9 mouse cellular contexts compared by ENCODE assay signal in genomic region chr3:134302681-134303491, GRCm38 (mm10).
DNase-seq lines count a peak whose midpoint lies in the region; ATAC-seq and TF ChIP-seq lines count a peak whose summit lies in the region.
"Had no signal": no experiment of that assay in that cellular context is flagged by ENCODE, and none has a peak within 500 bp of the region (broad histone marks: within the 10 kb centered on the region; RNA-seq: fewer than 3 reads in every experiment).

No protein-coding gene starts in this region.

- peak; percentile 88 for ATAC-seq in hindbrain, postnatal 0 days
- peak; percentile 73 for ATAC-seq in midbrain, postnatal 0 days (ENCODE audit: low FRiP score)

- H3K27ac ChIP-seq in forebrain, embryonic 10.5 days: peak overlapping the region; percentile 84
- peak overlapping the region; percentile 74 for H3K27ac ChIP-seq in hindbrain, postnatal 0 days
- H3K27ac ChIP-seq in midbrain, postnatal 0 days (ENCODE audit: low read depth, low read length): peak overlapping the region; percentile 73
- H3K27ac ChIP-seq: liver, embryonic 15.5 days had no signal

- no peaks in the 10 kb centered on the region for H3K9me3 ChIP-seq in forebrain, embryonic 10.5 days
- H3K9me3 ChIP-seq in hindbrain, postnatal 0 days (ENCODE audit: low read length): no peaks in the 10 kb centered on the region
- H3K9me3 ChIP-seq in midbrain, postnatal 0 days (ENCODE audit: low read length): no peaks in the 10 kb centered on the region
- H3K9me3 ChIP-seq: liver, embryonic 15.5 days had no signal

- H3K4me2 ChIP-seq in hindbrain, postnatal 0 days (ENCODE audit: low read depth, low read length): peak overlapping the region; percentile 59
- H3K4me2 ChIP-seq in midbrain, postnatal 0 days (ENCODE audit: low read depth, low read length, poor library complexity, severe bottlenecking): peak overlapping the region; percentile 56
- H3K4me2 ChIP-seq: liver, embryonic 15.5 days had no signal

- H3K4me1 ChIP-seq in forebrain, embryonic 10.5 days: peaks cover 69% of the 10 kb centered on the region
- H3K4me1 ChIP-seq in hindbrain, postnatal 0 days (ENCODE audit: insufficient read depth, low read length): no peaks in the 10 kb centered on the region; the same call in 1 of the 2 replicates
- peaks cover 3% of the 10 kb centered on the region; the same call in 1 of the 2 replicates for H3K4me1 ChIP-seq in midbrain, postnatal 0 days (ENCODE audit: insufficient read depth, low read length)
- H3K4me1 ChIP-seq: liver, embryonic 15.5 days had no signal

- DNase-seq in heart, adult 8-10 months (ENCODE audit: low spot score): peak; percentile 4
- DNase-seq in heart, postnatal 36 days: no peak
- DNase-seq in brain, adult 2 months (ENCODE audit: low read depth, low spot score): peak; percentile 26
- peak; percentile 39 for DNase-seq in forebrain, embryonic 10.5 days (ENCODE audit: extremely low spot score, low spot score)
- peak; percentile 73 for DNase-seq in hindbrain, postnatal 0 days (ENCODE audit: low spot score)
- DNase-seq in midbrain, postnatal 0 days (ENCODE audit: low spot score): peak; percentile 76
- DNase-seq in gastrocnemius, postnatal 25 days: no peak
- DNase-seq in gastrocnemius, postnatal 14 days: no peak

- H3K4me3 ChIP-seq in forebrain, embryonic 10.5 days: peak overlapping the region; percentile 44
- H3K4me3 ChIP-seq in hindbrain, postnatal 0 days (ENCODE audit: low read length): peak overlapping the region; percentile 39
- peak overlapping the region; percentile 32 for H3K4me3 ChIP-seq in midbrain, postnatal 0 days (ENCODE audit: low read depth, low read length)
- H3K4me3 ChIP-seq: liver, embryonic 15.5 days had no signal

- no peaks in the 10 kb centered on the region for H3K27me3 ChIP-seq in forebrain, embryonic 10.5 days (ENCODE audit: poor library complexity, severe bottlenecking)
- no peaks in the 10 kb centered on the region for H3K27me3 ChIP-seq in hindbrain, postnatal 0 days (ENCODE audit: insufficient read depth, low read length)
- no peaks in the 10 kb centered on the region for H3K27me3 ChIP-seq in midbrain, postnatal 0 days (ENCODE audit: insufficient read depth, low read length)
- H3K27me3 ChIP-seq: liver, embryonic 15.5 days had no signal

- no peak for TF ChIP-seq CTCF in hindbrain, postnatal 0 days (IDR thresholded peaks at IDR 0.05; ENCODE audit: low read depth)
- no peak for TF ChIP-seq CTCF in midbrain, postnatal 0 days (IDR thresholded peaks at IDR 0.05)

- intact Hi-C loops in heart, postnatal 36 days (cut with DNase I): no loop called here
- intact Hi-C loops in gastrocnemius, postnatal 14 days (cut with DNase I; ENCODE audit: low total_unique reads): loop anchor here (10.0 kb wide), 1 partner anchor 1748 kb away; no protein-coding TSS in a partner anchor

- no peaks in the 10 kb centered on the region for H3K36me3 ChIP-seq in forebrain, embryonic 10.5 days (replicated peaks)
- no peaks in the 10 kb centered on the region for H3K36me3 ChIP-seq in hindbrain, postnatal 0 days (ENCODE audit: insufficient read depth, low read length)
- H3K36me3 ChIP-seq in midbrain, postnatal 0 days (ENCODE audit: insufficient read depth, low read length): no peaks in the 10 kb centered on the region
- H3K36me3 ChIP-seq: liver, embryonic 15.5 days had no signal

- H3K9ac ChIP-seq in hindbrain, postnatal 0 days (replicated peaks; ENCODE audit: low read length): peak overlapping the region; percentile 53
- H3K9ac ChIP-seq in midbrain, postnatal 0 days (replicated peaks; ENCODE audit: low read length, poor library complexity, severe bottlenecking): peak overlapping the region; percentile 55; the same call in 1 of the 2 replicates
- H3K9ac ChIP-seq: liver, embryonic 15.5 days had no signal

- WGBS in forebrain, embryonic 10.5 days: 16% methylated on average over 21 of the region's 21 CpGs
- WGBS in hindbrain, postnatal 0 days: 7% methylated on average over 21 of the region's 21 CpGs
- WGBS in midbrain, postnatal 0 days: 5% methylated on average over 21 of the region's 21 CpGs

Comparison
In these comparisons a context has a peak if more than half of its experiments do, and no peak if none do; other contexts are left out.
1. DNase-seq: peak in heart, adult 8-10 months (single experiment), brain, adult 2 months (single experiment), forebrain, embryonic 10.5 days (single experiment), hindbrain, postnatal 0 days (single experiment) and midbrain, postnatal 0 days (single experiment); none in heart, postnatal 36 days (0 of 2), gastrocnemius, postnatal 25 days (single experiment) and gastrocnemius, postnatal 14 days (single experiment).
2. Peak in every context shown above with its lines, with median percentiles within 50 percentile points of each other: H3K27ac ChIP-seq and H3K4me3 ChIP-seq.